Mouse (Mus musculus): ENCODE data around the gene Rnpc3. TPM values are rescaled to one million over a fixed set of nuclear protein-coding genes. Genes with fewer than 3 reads are reported as not detected.
"Not testable (repeated sequence)": the region's sequence is repeated elsewhere in the genome, so short reads cannot be mapped to it uniquely, and the experiment has no call there.

Rnpc3 gene
- polyA plus RNA-seq (2015; fragmentation: Nextera tagmentation; extraction: Ambion mirVana) = 50.7 and 54.5 TPM in 2 replicates

DNA sequence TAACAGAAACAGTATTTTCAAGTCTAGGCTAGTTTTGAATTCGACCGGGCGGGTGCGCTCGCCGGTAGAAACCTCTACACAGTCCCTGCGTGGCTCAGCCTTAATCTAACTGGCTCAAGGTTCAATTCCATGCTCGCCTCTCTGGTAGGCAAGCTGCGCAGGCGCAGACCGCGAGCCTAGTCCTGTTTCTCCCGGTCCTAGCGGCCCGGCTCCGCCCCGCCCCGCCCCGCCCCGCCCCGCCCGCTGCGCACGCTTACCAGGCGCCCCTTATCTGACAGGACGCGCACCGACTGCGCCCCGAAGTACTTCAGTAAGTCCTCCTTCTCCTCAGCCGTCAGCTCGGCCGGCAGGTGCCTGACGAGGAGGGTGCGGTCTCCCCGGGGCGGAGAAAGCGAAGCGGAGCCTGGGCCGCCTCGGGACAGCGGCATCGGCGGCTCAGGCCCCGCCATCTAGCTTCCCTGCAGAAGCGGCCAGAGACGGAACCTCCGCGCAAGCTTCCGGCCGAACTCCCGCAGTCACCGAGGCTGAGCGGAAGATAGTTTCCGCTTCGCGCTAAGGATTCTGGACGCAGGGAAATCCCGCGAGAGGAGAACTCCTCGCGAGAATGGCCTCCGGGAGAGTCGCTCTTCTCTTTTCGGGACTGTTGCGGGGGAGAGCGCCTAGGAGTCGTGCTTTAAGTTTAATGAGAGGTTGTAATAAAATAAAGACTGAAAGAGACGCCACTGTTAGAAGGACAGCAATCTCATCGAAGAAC lies at the start of gene Rnpc3:
TSS of gene Rnpc3 (minus strand) at position 544 of the 754 bp plus-strand sequence.
- Histone ChIP-seq H3K9ac (peak within 1 kb of the TSS; percentile 90), H3K27ac (peak within 1 kb of the TSS; percentile 99), H3K4me1 (peaks cover 11% of the 10 kb centered on the region), H3K27me3 (no peaks in the 10 kb centered on the region), H3K4me3 (peak within 1 kb of the TSS; percentile 71), H3K4me2 (peak within 1 kb of the TSS; percentile 75), H3K9me3 (replicated peaks) (no peaks in the 10 kb centered on the region), H3K36me3 (ENCODE audit: poor library complexity, severe bottlenecking) (peaks cover 8% of the 10 kb centered on the region; the same call in 1 of the 2 replicates)
- ATAC-seq = peak; percentile 98
- WGBS = under 1% methylated on average over 67 of the region's 70 CpGs

DNA sequence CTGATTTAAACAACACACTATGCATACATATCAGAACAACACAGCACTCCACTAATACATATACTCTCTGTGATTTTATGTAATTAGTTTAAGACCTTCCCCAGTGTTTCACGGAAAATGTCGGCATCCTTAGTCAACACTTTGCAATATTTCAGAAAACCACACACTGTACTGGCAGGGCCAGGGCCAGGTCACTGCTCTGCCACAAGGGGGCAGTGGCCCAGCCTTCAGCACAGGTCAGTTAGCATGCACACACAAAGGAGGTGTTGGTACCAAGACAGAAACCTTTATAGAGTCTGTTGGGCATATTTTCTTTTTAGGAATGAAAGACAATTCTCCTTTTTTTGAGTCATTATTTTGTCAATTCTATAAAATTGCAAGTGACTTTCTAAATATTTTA lies 27.0 kb upstream of the Rnpc3 start:
- Histone ChIP-seq H3K36me3 (ENCODE audit: poor library complexity, severe bottlenecking) (no peaks in the 10 kb centered on the region), H3K27ac (no peak overlapping the region), H3K27me3 (no peaks in the 10 kb centered on the region), H3K9ac (no peak overlapping the region), H3K9me3 (replicated peaks) (no peaks in the 10 kb centered on the region), H3K4me2 (no peak overlapping the region), H3K4me3 (no peak overlapping the region), H3K4me1 (no peaks in the 10 kb centered on the region)
- peak; percentile 93 for ATAC-seq
- WGBS = 65% methylated on average over 2 of the region's 2 CpGs

DNA sequence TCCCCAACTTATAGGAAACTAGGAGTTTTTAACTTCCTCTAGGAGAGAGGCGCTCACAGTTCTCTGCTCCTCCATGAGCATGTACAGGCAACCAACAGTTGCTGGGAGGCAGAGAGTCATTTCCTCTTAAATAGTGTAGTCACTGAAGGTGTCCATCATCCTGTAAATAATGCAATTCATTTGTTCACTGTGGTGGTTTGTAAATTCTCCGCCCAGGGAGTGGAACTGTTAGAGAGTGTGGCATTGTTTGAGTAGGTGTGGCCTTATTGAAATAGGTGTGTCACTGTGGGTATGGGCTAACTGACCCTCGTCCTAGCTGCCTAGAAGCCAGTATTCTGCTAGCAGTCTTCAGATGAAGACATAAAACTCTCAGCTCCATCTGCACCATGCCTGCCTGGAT lies 24.4 kb upstream of the Rnpc3 start:
- Histone ChIP-seq H3K27me3 (no peaks in the 10 kb centered on the region), H3K36me3 (ENCODE audit: poor library complexity, severe bottlenecking) (no peaks in the 10 kb centered on the region), H3K9ac (no peak overlapping the region), H3K27ac (no peak overlapping the region), H3K4me3 (no peak overlapping the region), H3K4me1 (no peaks in the 10 kb centered on the region), H3K4me2 (no peak overlapping the region), H3K9me3 (replicated peaks) (no peaks in the 10 kb centered on the region)
- WGBS = 82% methylated on average over 3 of the region's 3 CpGs
- no peak for ATAC-seq

DNA sequence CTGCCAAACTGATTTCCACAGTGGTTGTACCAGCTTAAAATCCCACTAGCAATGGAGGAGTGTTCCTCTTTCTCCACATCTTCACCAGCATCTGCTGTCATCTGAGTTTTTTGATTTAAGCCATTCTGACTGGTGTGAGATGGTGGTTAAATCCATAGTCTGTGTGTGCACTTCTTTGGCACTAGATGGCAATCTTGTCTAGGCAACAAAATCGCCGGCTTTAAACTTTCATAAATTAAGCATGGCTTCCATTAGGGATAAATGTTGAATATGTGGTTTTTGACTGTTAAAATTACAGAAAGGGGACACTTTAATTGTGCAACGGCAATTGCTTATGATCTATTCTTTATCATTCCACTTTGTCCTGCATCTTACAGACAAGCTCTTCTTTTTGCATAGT lies 21.4 kb upstream of the Rnpc3 start:
- H3K27me3 ChIP-seq; H3K4me2 ChIP-seq; H3K4me1 ChIP-seq; H3K36me3 ChIP-seq (ENCODE audit: poor library complexity, severe bottlenecking); H3K27ac ChIP-seq; H3K4me3 ChIP-seq; H3K9ac ChIP-seq; H3K9me3 ChIP-seq (replicated peaks): not testable (repeated sequence)
- peak; percentile 69 for ATAC-seq
- 56% methylated on average over 3 of the region's 3 CpGs for WGBS

DNA sequence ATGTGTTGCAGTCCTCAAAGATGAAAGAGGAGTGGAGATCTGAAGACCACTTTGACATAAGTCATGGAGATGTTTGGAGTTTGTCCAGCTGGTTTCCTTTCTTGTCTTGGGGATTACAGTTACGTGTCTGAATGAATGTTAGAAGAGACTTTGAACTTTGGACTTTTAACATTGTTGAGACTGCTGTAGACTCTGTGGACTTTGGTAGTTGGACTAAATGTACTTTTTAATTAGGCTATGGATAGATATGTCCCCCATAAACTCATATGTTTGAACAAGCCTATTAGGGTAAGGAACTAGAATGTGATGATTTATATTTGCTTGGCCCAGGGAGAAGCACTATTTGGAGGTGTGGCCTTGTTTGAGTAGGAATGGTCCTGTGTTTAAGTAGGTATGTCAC lies 9.6 kb upstream of the Rnpc3 start:
- Histone ChIP-seq H3K9me3 (replicated peaks) (no peaks in the 10 kb centered on the region), H3K4me3 (no peak overlapping the region), H3K9ac (no peak overlapping the region), H3K27me3 (no peaks in the 10 kb centered on the region), H3K4me1 (no peaks in the 10 kb centered on the region), H3K36me3 (ENCODE audit: poor library complexity, severe bottlenecking) (no peaks in the 10 kb centered on the region), H3K4me2 (no peak overlapping the region), H3K27ac (no peak overlapping the region)
- ATAC-seq = no peak
- 85% methylated on average over 1 of the region's 1 CpGs for WGBS

DNA sequence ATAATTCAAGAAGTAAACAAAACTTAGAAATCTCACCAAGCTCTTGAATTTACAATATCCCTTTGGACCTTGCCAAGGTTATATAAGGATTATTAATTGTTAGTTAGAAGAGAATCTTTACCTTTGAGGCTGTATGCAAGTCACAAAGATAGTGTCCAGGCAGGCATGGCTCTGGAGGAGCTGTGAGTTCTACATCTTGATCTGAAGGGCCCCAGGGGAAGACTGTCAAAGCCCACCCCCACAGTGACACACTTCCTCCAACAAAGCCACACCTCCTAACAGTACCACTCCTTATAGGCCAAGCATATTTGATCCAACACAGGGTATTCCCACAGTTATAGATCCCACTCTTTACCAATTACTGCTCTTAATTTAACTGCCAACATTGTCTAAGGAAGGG lies 4.3 kb upstream of the Rnpc3 start:
- Histone ChIP-seq H3K36me3 (ENCODE audit: poor library complexity, severe bottlenecking) (no peaks in the 10 kb centered on the region), H3K27me3 (no peaks in the 10 kb centered on the region), H3K27ac (no peak overlapping the region), H3K4me1 (peaks cover 6% of the 10 kb centered on the region), H3K4me2 (no peak overlapping the region), H3K4me3 (no peak overlapping the region), H3K9ac (no peak overlapping the region), H3K9me3 (replicated peaks) (no peaks in the 10 kb centered on the region)
- ATAC-seq = no peak

DNA sequence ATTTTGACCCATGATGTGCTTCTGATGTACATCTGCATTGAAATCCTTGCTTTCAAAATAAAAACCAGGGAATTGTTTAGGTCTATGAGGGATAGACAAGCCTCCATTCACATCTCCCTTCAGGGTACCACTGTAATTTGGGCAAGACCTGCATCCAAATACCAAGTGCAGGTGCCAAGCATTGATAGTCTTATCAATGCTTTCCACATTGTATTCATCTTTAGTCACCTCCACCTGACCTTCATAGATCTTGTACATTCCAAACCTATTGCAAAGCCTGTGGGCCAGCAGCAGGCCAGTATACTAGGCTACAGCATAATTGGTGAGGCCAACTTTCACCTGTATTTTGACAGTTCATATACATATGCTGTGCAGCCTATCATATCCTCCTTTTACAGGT lies 1.7 kb upstream of the Rnpc3 start:
- peaks cover 11% of the 10 kb centered on the region for H3K4me1 ChIP-seq
- no peaks in the 10 kb centered on the region for H3K9me3 ChIP-seq (replicated peaks)
- no peak overlapping the region for H3K9ac ChIP-seq
- H3K27me3 ChIP-seq = no peaks in the 10 kb centered on the region
- no peak for ATAC-seq
- H3K36me3 ChIP-seq (ENCODE audit: poor library complexity, severe bottlenecking) = peaks cover 3% of the 10 kb centered on the region; the same call in 1 of the 2 replicates
- H3K4me3 ChIP-seq = no peak overlapping the region
- H3K27ac ChIP-seq = no peak overlapping the region
- no peak overlapping the region for H3K4me2 ChIP-seq

DNA sequence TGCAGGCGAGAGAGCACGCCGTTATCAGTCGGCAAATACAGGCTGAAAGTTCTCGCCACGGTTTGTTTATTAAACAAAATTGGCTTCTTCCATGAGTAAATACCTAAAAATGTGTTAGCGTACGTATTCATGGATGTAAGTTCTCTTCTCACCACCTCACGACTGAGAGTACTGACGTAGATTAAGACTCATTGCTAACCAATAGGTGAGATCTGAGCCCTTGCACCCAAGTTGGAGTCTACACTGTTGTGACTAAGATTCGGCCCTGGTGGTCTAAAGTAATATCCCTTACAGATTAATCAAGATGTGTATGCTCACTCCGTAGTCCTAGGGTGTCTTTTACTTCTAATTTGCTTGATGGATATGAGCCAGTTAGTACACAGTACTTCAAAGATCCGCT lies 615 bp upstream of the Rnpc3 start:
- no peaks in the 10 kb centered on the region for H3K27me3 ChIP-seq
- H3K4me3 ChIP-seq = peak overlapping the region; percentile 71
- H3K9me3 ChIP-seq (replicated peaks) = no peaks in the 10 kb centered on the region
- peaks cover 11% of the 10 kb centered on the region for H3K4me1 ChIP-seq
- ATAC-seq = peak; percentile 17; the same call in 1 of the 2 replicates
- peak overlapping the region; percentile 75 for H3K4me2 ChIP-seq
- H3K9ac ChIP-seq = peak overlapping the region; percentile 90
- WGBS = 16% methylated on average over 13 of the region's 13 CpGs
- peak overlapping the region; percentile 99 for H3K27ac ChIP-seq
- H3K36me3 ChIP-seq (ENCODE audit: poor library complexity, severe bottlenecking) = peaks cover 8% of the 10 kb centered on the region; the same call in 1 of the 2 replicates

DNA sequence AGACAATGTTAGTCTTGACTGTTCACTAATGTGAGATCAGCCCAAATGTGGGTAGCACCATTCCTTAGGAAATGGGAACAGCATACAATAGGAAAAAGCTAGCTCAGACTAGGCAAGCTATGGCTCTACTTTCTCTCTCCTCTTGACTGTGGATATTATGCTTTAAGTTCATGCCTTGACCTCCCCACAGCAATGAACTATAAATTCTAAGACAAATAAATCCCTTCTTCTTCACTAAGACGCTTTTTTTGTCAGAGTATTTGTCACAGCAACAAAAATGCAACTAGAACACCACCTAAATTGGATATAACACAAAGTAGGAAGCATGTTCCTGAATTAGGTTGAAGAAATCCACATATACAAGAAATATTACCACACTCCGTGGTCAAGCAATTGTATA lies 23.4 kb downstream of the Rnpc3 start, which contains the start of gene Amy1:
TSS of gene Amy1 (minus strand) at position 101 of the 400 bp plus-strand sequence.
- Histone ChIP-seq H3K27me3 (no peaks in the 10 kb centered on the region), H3K4me2 (no peak within 1 kb of the TSS), H3K4me3 (no peak within 1 kb of the TSS), H3K4me1 (no peaks in the 10 kb centered on the region), H3K9ac (no peak within 1 kb of the TSS), H3K27ac (no peak within 1 kb of the TSS), H3K36me3 (ENCODE audit: poor library complexity, severe bottlenecking) (peaks cover 26% of the 10 kb centered on the region), H3K9me3 (replicated peaks) (no peaks in the 10 kb centered on the region)
- WGBS = 97% methylated on average over 2 of the region's 2 CpGs
- no peak for ATAC-seq

DNA sequence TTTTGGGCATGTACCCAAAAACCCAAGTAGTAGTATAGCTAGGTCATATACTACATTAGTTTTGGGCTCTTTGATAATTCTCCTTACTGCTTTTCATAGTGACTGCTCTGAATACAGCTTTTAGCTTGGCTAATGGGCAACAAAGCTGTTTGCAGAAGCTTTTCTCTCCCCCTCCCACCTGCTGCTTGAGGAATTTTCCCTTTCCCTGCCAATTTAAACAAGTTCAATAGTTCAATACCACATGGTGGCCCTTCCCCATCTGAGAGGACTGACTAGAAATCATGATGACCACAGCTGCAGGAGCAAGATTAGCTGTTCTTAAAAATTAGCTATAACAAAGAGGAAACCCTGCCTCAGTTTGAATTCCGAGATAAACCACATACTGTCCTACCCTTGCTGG lies 39.1 kb downstream of the Rnpc3 start:
- Histone ChIP-seq H3K4me3 (no peak overlapping the region), H3K9me3 (replicated peaks) (no peaks in the 10 kb centered on the region), H3K4me2 (no peak overlapping the region), H3K9ac (no peak overlapping the region), H3K36me3 (ENCODE audit: poor library complexity, severe bottlenecking) (peaks cover 7% of the 10 kb centered on the region; the same call in 1 of the 2 replicates), H3K27ac (no peak overlapping the region), H3K27me3 (no peaks in the 10 kb centered on the region), H3K4me1 (no peaks in the 10 kb centered on the region)
- peak; percentile 41; the same call in 1 of the 2 replicates for ATAC-seq
- 27% methylated on average over 1 of the region's 1 CpGs for WGBS

DNA sequence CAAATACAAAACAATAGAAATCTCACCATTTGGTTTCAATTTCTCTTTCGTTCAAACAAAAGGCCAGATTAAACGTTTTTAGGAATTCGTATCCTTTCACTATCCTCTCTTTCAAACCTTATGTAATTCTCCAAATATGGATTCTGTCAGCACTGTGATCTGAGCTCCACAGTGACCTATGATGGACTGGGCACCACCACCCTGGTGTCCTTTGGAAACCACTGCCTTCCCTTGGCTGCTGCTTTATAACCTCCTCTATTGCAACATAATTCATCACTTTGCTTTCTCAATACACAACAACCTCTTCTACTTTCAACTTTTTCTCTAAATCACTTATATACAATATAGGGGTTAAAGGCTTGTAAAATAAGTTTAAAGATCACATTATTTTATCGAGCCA lies 55.4 kb downstream of the Rnpc3 start:
- no peak overlapping the region for H3K9ac ChIP-seq

DNA sequence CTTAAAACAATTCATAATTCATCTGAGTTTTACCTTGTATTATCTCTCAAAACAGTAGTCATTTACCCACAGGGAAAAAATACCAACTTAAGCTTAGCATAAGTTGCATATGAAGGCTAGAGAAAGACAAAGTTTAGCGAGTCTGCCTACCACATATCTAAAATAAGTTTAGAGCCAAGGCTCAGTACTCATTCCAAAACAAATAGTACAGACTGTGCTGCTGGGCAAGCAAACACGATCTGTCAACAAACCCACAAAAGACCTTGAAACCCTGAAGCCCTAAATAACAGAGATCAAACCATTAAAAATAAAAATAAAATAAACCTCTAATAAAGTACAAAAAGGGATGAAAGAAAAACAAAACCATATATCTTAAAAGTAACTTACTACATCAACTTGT lies 55.8 kb downstream of the Rnpc3 start:
- no peak overlapping the region for H3K27ac ChIP-seq
- H3K36me3 ChIP-seq (ENCODE audit: poor library complexity, severe bottlenecking) = no peaks in the 10 kb centered on the region
- H3K4me3 ChIP-seq = no peak overlapping the region
- no peaks in the 10 kb centered on the region for H3K27me3 ChIP-seq
- no peaks in the 10 kb centered on the region for H3K4me1 ChIP-seq
- WGBS = 81% methylated on average over 2 of the region's 2 CpGs
- H3K4me2 ChIP-seq = no peak overlapping the region
- no peaks in the 10 kb centered on the region for H3K9me3 ChIP-seq (replicated peaks)
- no peak overlapping the region for H3K9ac ChIP-seq
- ATAC-seq = no peak

More for the DNA sequence above, 55.4 kb downstream of the Rnpc3 start:
- ATAC-seq = no peak
- Histone ChIP-seq H3K4me2 (no peak overlapping the region), H3K4me1 (no peaks in the 10 kb centered on the region), H3K9me3 (replicated peaks) (no peaks in the 10 kb centered on the region), H3K27me3 (no peaks in the 10 kb centered on the region), H3K27ac (no peak overlapping the region), H3K36me3 (ENCODE audit: poor library complexity, severe bottlenecking) (no peaks in the 10 kb centered on the region), H3K4me3 (no peak overlapping the region)
- 86% methylated on average over 4 of the region's 4 CpGs for WGBS

DNA sequence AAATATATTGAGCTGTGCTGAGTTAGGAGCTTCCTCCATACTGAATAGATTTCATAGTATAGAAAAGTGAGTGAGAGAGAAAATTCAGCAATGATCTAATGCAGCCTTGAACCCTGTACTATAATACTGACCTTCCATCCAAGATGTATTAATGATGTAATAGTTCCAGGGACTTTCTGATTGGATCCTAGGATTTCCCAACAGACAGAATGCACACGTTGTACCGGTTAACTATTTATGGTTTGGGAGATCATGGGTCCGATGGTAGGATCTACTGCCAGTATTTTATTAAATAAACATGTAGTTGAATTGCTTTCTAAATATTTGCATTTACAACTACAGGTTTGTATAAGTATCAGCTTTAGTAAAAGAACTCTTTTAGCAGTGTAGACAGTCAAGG lies 57.8 kb downstream of the Rnpc3 start:
- Histone ChIP-seq H3K36me3 (ENCODE audit: poor library complexity, severe bottlenecking) (peaks cover 3% of the 10 kb centered on the region; the same call in 1 of the 2 replicates), H3K27me3 (no peaks in the 10 kb centered on the region), H3K9ac (no peak overlapping the region), H3K27ac (no peak overlapping the region), H3K9me3 (replicated peaks) (no peaks in the 10 kb centered on the region), H3K4me2 (no peak overlapping the region), H3K4me1 (no peaks in the 10 kb centered on the region), H3K4me3 (no peak overlapping the region)
- ATAC-seq = no peak
- 93% methylated on average over 3 of the region's 3 CpGs for WGBS
